Mouse (Mus musculus) megakaryocyte, embryonic 14.5 days (primary cell): ENCODE data around the gene Dzank1.

Source experiments
- FLI1 ChIP-seq: IDR thresholded peaks from 2 replicates; pipeline ENCODE4 v1.6.1; 2012; ENCODE audit warnings: low read length, inconsistent platforms, mixed read lengths
- GATA1 ChIP-seq: IDR thresholded peaks from 3 replicates; pipeline ENCODE4 v1.6.1; 2012; ENCODE audit warnings: mixed read lengths, low read length, inconsistent platforms, borderline replicate concordance

DNA sequence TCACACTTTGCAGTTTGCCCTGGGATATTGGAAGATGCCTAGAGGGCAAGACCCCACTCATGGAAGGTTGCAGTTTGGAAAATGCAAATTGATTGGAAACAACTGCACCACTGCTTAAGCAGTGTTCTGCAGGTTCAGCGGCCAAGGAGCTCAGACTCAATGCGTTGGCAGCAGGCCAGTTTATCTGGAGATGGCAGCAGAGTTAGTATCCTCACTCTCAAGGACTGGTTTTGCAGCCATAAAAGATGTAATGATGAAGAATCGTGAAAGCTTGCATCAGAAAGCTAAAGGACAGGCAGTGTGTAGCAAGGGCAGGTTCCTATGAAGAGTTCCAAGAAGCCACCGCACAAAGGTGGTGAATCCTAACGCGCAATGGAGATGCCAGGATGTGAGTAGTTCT lies 25.1 kb downstream of the Dzank1 start:
- TF ChIP-seq GATA1 = no peak
- TF ChIP-seq FLI1 = no peak
